Mouse (Mus musculus) thymus, postnatal 10 days (tissue): ENCODE measurements around the gene Nol4l.
"Not testable (repeated sequence)": the region's sequence is repeated elsewhere in the genome, so short reads cannot be mapped to it uniquely, and the experiment has no call there.

Source experiments
- DNase-seq, 2 experiments: peaks; one replicate each; pipeline ENCODE4 v3.0.0; 2021; ENCODE audit warnings: low spot score in 2 of 2

Nol4l gene

GRCm38 (mm10) chr2:153512416-153513323 lies 17.1 kb downstream of the Nol4l start:
- no peak for DNase-seq

GRCm38 (mm10) chr2:153511562-153511961 lies 18.2 kb downstream of the Nol4l start:
- no peak for DNase-seq

GRCm38 (mm10) chr2:153510136-153510535 lies 19.6 kb downstream of the Nol4l start:
- no peak for DNase-seq

GRCm38 (mm10) chr2:153509211-153510029 lies 20.4 kb downstream of the Nol4l start:
- DNase-seq = no peak

GRCm38 (mm10) chr2:153508405-153508804 lies 21.4 kb downstream of the Nol4l start:
- DNase-seq = no peak

- DNase-seq = no peak
Measured at GRCm38 (mm10) chr2:153507969-153508368, 21.8 kb downstream of the Nol4l start.

GRCm38 (mm10) chr2:153506385-153506784 lies 23.4 kb downstream of the Nol4l start:
- no peak for DNase-seq

- no peak for DNase-seq
Measured at GRCm38 (mm10) chr2:153499154-153499553, 30.6 kb downstream of the Nol4l start.

GRCm38 (mm10) chr2:153496898-153497297 lies 32.9 kb downstream of the Nol4l start:
- no peak for DNase-seq

- no peak for DNase-seq
Measured at GRCm38 (mm10) chr2:153496301-153496700, 33.5 kb downstream of the Nol4l start.

- DNase-seq = peak; percentile 54 to 60
Measured at GRCm38 (mm10) chr2:153495818-153496217, 34.0 kb downstream of the Nol4l start.

GRCm38 (mm10) chr2:153495391-153495790 lies 34.4 kb downstream of the Nol4l start:
- not testable (repeated sequence) for DNase-seq

- DNase-seq = peak; percentile 54 to 65
Measured at GRCm38 (mm10) chr2:153494293-153494811, 35.4 kb downstream of the Nol4l start.

GRCm38 (mm10) chr2:153493781-153494292 lies 35.9 kb downstream of the Nol4l start:
- DNase-seq = peak; percentile 62 to 65

GRCm38 (mm10) chr2:153493393-153493731 lies 36.4 kb downstream of the Nol4l start:
- no peak for DNase-seq

- DNase-seq = peak; percentile 80 to 81
Measured at GRCm38 (mm10) chr2:153492573-153493392, 37.0 kb downstream of the Nol4l start, which contains the start of gene 4930404H24Rik. TSS of gene 4930404H24Rik (plus strand) at chr2:153492790.

- DNase-seq = peak; percentile 35 to 48
Measured at GRCm38 (mm10) chr2:153492179-153492517, 37.6 kb downstream of the Nol4l start.

GRCm38 (mm10) chr2:153491512-153492178 lies 38.1 kb downstream of the Nol4l start:
- DNase-seq = peak in 1 of 2 experiments; percentile 19

GRCm38 (mm10) chr2:153490940-153491339 lies 38.8 kb downstream of the Nol4l start:
- DNase-seq = no peak

GRCm38 (mm10) chr2:153490116-153490515 lies 39.7 kb downstream of the Nol4l start:
- no peak for DNase-seq

GRCm38 (mm10) chr2:153484071-153484470 lies 45.7 kb downstream of the Nol4l start:
- DNase-seq = no peak
